Mouse (Mus musculus) right cerebral cortex, postnatal 36 days (tissue): ENCODE data around the gene Ssr2.
A peak's percentile ranks its signal among the peaks of the same experiment; 100 is the strongest.

Experiments
- DNase-seq, 2 experiments: peaks; one replicate each; pipeline ENCODE4 v3.0.0; 2022; ENCODE audit warnings: low spot score in 2 of 2, mixed read lengths in 1 of 2

The Ssr2 gene

GRCm38 (mm10) chr3:88575540-88575939 lies at the start of gene Ssr2:
Gene Ssr2 (plus strand): TSS chr3:88575876.
- no peak for DNase-seq

GRCm38 (mm10) chr3:88526157-88527131 lies 49.2 kb upstream of the Ssr2 start:
- peak; percentile 57 to 68 for DNase-seq

DNA sequence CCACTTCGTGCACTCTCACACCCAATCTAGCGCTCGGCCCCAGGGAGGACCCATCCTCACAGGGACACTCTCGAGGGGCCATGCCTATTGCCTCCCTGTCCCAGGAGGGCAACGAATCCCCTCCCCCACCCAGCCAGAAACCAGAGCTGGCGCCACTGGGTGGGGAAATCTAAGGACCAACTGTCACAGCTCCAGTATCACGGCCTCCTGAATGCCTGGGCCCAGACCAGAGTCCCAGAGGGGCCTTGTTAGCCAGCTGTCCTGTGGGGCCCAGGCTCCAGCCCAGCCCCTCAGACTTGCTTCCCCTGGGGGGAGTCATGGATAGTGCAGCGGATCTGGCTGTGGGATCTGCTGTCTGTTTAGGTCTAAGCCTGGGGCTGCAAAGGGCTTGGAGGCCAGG lies 48.1 kb upstream of the Ssr2 start:
- DNase-seq: no peak

DNA sequence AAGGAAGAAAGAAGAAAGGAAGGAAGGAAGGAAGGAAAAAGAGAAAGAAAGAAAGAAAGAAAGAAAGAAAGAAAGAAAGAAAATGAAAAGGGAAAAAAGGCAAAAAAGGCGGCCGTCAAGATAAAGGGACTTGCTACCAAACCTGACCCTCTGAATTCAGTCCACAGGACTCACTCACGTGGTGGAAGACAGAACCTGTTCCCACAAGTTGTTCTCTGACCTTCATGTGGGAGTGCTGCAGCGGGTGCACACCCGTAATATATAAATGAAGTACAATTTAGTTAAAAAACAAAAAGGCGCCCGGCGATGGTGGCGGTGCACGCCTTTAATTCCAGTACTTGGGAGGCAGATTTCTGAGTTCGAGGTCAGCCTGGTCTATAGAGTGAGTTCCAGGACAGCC lies 47.0 kb upstream of the Ssr2 start:
- no peak for DNase-seq

DNA sequence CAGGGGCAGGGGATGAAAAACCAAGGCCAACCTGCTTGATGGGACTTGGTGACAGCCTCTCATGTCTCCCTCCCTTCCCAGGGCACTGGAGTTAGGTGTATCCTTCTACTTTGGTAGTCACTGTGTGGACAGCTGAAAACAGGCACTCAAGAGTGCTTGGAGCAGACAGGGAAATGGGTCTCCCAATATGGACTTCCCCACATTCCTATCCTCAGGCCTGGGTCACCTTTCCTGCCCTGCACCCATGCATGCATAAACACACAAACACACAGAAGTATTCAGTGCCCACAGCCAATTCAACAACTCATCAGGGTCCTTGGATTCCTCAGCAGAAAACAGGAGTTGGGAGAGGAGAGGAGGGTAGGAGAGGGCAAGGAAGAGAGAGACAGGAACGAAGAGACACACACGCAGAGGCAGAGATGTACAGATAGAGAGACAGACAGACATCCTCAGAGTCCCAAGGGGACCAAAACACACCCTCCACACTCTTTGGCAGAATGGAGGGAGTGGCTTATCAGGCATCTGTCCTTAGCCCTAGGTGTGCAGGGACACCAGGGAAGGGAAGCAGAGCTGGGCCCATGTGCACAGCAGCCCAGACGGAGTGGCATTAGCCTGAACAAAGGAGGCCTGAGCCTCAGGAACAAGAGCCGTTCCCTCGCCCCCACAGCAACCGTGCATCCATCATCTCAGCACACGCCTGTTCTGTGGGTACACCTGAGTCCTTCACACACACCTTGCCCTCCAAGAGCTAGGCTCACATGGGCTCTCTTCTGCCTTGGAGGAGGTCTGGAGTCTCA lies 46.3 kb upstream of the Ssr2 start:
- no peak for DNase-seq

- DNase-seq: no peak
Observed at GRCm38 (mm10) chr3:88530082-88530864, 45.4 kb upstream of the Ssr2 start.

- peak; percentile 75 to 77 for DNase-seq
Observed at GRCm38 (mm10) chr3:88531348-88532298, 44.1 kb upstream of the Ssr2 start.

DNA sequence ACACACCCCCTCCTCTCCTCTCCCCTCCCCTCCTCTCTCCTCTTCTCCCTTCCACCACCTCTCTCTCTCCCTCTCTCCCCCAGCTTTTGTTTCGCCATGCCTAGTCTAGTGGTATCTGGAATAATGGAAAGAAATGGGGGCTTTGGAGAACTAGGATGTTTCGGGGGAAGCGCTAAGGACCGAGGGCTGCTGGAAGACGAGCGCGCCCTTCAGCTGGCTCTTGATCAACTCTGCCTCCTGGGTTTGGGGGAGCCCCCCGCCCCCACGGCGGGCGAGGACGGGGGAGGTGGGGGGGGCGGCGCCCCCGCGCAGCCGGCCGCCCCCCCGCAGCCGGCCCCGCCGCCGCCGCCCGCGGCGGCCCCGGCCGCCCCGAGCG lies 43.4 kb upstream of the Ssr2 start, which contains the start of gene Mex3a:
Gene Mex3a (plus strand): TSS at position 97 of the 376 bp plus-strand sequence.
- DNase-seq: no peak

DNA sequence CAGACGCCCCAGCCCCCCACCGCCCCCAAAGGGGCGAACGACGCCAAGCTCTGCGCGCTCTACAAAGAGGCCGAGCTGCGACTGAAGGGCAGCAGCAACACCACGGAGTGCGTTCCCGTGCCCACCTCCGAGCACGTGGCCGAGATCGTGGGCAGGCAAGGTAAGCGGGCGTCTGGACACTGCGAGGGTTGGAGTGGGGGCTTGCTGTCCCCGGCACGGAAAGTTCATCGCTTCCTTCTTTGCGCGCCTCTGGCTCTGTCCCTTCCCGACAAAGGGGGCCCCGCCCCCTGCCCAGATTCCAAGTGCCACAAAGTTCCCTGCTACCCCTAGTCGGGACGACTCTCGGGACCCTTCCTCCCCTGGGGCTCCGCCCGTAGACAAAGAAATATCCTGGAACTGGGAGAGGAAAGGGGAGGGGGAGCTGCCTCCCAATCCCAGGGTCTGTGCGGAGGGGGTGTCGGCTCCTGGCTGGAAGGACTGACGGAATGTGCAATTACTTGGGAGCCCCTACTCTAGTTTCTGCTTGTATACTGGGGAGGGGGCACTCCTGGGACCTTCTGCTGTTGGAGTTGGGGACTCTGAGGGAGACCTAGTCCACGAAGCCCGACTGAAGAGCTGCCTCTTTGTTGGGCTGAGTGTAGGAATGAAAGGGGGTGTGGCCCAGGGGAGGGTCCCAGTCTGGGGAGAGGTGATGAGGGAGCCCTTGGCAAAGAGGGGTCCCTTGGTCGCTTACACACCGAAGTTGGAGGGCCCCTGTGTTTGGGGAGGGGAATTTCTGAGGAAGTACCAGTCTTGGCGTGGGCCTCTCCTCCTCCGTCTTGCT lies 42.8 kb upstream of the Ssr2 start:
- no peak for DNase-seq

- no peak for DNase-seq
Observed at GRCm38 (mm10) chr3:88533706-88534105, 42.0 kb upstream of the Ssr2 start.

DNA sequence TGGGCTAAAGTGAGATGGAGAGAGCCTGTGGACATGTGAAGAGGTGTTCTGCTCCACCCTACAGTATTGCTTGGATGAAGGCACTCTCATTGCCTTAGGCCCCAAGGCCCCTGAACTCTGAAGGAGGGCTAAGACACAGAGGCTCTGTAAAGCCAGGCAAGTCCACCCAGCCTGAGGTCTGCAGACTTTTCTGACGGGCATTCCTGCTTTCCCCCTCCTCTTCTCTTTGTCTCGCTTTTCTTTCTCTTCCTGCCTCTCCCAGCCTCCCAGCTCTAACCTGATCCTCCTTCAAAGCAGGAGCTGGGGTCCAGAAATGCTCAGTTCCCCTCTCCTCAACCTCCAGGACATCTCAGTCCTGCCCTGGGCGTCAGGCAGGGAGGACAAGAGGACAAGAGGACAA lies 40.7 kb upstream of the Ssr2 start:
- DNase-seq: no peak

- DNase-seq: no peak
Observed at GRCm38 (mm10) chr3:88535527-88535926, 40.1 kb upstream of the Ssr2 start.

DNA sequence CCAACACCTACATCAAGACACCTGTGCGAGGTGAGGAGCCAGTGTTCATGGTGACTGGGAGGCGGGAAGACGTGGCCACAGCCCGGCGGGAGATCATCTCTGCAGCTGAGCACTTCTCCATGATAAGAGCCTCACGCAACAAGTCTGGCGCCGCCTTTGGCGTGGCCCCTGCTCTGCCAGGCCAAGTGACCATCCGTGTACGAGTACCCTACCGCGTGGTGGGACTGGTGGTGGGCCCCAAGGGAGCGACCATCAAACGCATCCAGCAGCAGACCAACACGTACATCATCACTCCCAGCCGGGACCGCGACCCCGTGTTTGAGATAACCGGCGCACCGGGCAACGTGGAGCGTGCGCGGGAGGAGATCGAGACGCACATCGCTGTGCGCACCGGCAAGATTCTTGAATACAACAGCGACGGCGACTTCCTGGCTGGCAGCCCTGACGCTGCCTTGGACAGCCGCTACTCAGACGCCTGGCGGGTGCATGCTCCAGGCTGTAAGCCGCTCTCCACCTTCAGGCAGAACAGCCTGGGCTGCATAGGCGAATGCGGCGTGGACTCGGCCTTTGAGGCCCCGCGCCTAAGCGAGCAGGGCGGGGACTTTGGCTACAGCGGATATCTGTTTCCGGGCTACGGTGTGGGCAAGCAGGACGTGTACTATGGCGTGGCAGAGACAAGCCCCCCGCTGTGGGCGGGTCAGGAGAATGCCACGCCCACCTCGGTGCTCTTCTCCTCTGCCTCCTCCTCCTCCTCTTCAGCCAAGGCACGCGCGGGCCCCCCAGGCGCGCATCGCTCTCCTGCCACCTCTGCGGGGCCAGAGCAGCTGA lies 39.4 kb upstream of the Ssr2 start:
- DNase-seq: peak; percentile 78 to 79

- DNase-seq: no peak
Observed at GRCm38 (mm10) chr3:88537146-88537545, 38.5 kb upstream of the Ssr2 start.

DNA sequence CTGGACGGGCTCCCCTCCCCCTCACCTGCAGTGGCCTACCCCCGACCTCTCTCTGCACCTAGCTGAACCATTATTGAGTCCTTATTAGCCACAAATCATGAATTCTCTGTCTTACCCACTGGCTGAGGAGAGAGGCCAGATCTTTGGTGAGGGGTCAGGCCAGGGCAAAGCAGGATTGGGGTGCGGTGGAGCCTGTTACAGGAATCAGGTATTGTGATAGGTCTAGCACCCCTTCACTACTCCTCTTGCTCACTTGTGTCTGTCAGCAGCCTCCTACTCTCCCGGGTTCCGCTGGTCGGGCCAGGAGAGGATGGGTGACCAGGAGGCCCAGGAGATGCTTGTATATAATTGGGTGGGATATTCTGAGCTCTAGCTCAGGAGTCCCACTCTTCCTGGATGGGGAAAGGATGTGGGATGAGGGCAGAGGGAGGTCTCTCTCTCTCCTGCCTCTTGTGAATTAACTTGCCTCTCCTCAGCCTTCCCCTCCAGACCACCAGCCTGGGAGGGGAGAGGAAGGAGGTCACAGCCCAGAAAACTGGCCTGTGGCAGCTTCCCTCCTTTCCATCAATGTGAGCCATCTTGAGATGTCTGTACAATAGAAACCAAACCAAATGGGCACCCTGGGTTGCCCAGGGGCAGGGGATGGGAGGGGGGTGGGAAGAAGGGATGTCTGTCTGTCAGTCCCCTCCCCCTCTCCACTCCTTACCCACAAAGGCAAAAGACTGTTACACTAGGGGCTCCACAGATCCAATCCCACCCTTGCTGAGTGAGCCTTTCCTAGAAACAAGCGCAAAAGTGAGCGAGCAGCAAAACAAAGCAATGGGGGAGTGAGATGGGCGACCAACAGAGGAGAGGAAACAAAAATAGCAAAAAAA lies 37.2 kb upstream of the Ssr2 start:
- DNase-seq: no peak

GRCm38 (mm10) chr3:88539397-88539796 lies 36.3 kb upstream of the Ssr2 start:
- DNase-seq: no peak

- DNase-seq: no peak
Observed at GRCm38 (mm10) chr3:88540085-88540484, 35.6 kb upstream of the Ssr2 start.
